Mouse (Mus musculus) heart, postnatal 4 days (tissue): ENCODE data around the gene Lpp. TPM values are rescaled to one million over a fixed set of nuclear protein-coding genes. Genes with fewer than 3 reads are reported as not detected.
"Not testable (repeated sequence)": the region's sequence is repeated elsewhere in the genome, so short reads cannot be mapped to it uniquely, and the experiment has no call there.

Experiments
- DNase-seq: peaks from one replicate; pipeline ENCODE4 v3.0.0; 2021
- microRNA-seq, 2 experiments: library from miRNA; unstranded; fragments of <30 nt; microRNA quantifications; one replicate each; pipeline ENCODE4 v1.2.0; 2021 to 2022
- total RNA-seq, 2 experiments: library from RNA; stranded (reverse); gene quantifications; 2 replicates each; pipeline ENCODE4 v1.2.3; 2021

Gene Lpp
- total RNA-seq, 2 experiments from 2014 or later, result 77.6 to 80.1 TPM

DNA sequence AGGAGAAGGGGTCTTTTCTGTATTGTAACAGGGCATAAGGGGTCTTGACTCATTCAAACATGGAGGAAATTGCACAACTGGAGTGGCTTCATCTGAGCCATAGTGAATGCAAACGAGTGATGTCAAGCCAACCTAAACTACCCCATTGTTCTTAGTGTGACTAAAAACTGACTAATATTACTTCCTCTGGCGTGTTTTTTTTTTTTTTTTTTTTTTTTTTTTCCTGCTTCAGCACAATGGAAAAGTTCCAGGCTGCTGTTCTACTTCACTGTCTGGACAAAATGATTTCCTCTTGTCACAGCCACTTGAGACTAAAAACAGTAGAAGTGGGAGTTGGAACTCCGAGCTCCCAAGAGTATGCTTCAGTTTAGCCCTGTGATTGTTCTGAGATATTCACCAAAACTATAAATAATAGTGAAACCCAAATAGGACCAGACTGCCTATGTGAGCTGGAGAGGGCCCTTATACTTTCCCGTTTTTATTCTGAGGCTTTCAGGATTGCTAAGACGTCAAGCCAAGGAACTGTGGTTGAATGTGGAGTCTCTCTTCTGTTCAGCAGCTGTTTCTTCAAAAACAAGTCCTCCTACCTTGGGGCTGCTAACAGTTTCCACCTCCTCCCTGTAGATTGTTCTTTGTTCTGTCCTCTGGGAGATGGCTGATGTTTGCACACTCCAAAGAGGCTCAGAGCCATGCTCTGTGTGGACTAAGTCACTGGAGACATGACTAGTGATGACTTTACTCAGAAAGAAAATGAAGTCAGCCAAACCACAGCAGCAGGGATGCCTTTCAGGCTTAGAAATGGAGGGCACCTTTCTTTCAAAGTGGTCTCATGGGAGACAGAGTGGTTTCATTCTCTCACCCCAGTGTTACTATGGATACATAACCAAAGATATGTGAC, 617.9 kb downstream of the Lpp start:
- no peak for DNase-seq

DNA sequence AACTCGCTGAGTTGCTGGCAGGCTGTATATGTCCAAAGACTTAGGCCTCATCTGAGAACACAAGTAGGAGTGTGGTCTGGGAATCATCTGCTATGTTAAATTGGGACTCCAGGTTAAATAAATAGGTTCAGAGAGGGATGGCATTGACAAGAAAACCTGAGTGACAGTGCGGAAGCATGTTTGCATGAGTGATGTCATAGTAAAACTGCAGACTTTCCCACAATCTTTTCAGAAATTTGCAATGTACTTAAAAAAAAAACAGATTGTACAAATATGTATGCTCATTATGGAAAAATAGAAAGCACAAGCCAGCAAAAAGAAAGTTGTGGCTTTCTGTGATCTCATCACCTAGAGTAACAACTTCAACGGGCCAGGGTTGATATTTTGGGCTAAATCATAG, 619.6 kb downstream of the Lpp start:
- no peak for DNase-seq

DNA sequence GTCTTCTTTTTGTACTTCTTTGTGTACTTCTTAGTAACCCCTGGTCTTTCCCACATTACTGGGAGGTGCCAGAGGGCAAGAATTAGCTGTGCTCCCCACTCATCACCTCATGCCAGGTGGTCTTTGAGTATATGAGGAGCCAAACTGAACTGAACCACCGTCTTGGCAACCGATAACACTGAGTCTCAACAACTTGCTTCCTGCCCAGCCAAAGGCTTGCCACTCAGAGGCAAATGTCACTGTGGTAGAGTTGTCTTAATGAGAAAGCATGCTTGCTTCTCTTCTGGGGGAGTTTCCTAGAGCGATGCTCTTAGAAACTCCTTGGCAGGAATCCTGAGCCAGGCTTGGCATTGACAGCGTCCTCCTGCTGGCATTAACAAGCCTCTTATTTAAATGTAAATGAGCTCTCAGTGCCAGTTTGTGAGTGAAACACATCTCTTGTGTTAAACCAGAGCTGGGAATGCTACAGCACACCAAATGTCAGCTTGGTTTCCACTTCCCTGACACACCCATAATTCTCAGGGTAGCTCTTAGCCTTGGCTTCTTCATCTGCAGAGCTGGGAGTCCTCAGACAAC, 623.0 kb downstream of the Lpp start:
- DNase-seq, result no peak

DNA sequence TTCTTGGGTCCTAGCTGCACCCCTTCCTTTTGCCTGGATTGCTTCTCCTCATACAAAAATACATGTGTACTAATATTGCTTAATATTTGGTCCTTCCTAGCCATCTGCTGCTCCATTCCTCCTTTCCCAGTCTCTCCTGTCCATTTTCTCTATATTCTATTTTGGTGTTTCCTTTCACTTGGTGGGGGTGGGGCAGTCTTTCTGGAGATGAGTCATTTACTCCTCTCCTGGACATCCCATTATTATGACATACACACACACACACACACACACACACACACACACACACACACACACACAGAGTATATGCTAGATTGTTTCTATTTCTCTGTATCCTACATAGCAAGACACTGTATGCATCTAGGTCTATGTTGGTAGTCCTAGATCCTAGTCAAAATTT, 623.7 kb downstream of the Lpp start:
- no peak for DNase-seq

DNA sequence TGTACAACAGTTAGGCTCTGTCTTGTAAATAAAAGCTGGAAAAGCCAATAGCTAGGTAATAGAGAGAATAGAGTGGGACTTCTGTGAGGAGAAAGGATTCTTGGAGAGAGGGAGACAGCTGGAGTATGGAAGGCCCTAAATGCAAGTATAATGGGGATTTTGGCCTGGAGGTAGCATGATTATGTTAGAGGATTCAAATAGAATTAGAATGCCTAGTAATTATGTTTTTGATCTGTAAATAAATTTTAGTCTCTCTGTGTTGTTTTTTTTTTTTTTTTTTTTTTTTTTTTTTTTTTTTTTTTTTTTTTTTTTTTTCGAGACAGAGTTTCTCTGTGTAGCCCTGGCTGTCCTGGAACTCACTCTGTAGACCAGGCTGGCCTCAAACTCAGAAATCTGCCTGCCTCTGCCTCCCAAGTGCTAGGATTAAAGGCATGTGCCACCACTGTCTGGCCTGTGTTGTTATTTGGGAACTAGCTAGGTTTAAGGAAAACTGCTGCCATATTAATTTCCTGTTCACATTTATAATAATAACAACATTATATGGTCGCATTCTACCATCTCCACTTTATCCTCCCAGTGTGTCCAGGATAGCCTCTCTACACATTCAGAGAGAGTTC, 628.5 kb downstream of the Lpp start:
- not testable (repeated sequence) for DNase-seq

DNA sequence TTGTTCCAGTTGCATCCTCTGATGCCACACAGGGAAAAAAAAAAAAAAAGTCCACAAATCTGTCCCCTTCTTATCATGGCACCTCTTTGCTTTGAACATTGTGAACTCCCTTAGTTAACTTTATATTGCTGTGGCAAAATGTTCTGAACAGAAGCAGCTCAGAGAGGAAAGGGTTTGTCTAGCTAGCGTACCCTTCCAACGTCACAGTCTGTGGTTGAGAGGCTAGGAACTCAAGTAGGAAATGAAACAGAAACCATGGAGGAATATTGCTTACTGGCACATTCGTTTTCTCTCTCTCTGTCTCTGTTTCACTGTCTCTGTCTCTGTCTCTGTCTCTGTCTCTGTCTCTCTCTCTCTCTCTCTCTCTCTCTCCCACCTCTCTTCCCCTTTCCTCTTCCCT, 631.3 kb downstream of the Lpp start:
- no peak for DNase-seq

DNA sequence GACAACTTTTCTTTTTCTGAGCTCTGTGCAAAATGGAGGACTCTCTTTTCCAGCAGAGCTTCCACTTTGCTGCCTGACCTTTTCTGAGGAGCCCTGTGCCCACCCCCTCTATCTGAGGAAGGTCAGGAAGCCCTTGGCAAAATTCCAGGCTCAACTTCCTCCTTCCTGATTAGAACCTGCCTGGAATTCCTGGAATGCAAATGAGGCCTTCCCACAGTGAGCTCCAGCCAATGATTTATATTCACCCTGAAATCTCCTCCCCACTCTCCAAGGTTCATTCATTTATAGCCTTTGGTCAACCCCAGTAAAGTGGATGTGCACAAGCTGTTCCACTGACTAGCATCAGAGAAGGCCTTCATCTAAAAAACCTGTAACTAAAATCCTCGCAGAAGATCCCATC, 632.9 kb downstream of the Lpp start:
- peak; percentile 46 for DNase-seq

DNA sequence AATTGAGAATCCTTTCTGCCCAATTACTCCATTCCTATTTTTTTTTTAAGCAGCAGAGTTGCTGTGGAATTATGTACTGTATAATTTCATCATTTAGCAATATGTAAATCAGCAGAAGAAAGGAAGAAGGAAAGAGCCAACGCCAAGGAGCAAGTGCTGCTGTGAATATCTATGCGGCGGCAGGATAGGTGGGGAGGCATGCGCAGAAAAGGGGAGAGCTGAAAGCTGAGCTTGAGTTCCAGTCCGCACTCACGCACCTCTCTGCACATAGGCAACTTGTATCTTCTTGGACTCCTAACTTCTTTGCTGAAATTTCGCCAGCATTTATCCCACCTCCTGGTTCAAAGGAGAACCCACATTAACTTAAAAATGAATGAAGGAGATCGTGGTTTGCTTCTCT, 636.2 kb downstream of the Lpp start:
- no peak for DNase-seq

DNA sequence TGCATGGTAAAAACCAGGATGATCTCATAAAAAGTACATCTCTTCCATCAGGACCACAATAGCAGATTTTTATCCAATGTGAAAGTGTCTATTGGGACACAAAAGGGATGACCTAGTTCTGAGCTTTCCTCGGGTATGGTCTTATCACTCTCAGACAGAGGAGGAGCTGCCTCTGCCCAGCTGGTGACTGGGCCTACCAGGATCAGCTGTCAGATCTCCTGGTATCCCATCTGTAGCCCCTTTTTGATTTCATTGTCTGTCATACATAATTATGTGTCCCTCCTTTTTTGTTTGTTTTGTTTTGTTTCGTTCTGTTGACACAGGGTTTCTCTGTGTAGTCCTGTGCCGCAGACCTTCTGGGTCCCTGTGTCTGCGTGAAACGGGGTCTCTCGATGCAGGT, 644.1 kb downstream of the Lpp start:
- DNase-seq, result no peak

DNA sequence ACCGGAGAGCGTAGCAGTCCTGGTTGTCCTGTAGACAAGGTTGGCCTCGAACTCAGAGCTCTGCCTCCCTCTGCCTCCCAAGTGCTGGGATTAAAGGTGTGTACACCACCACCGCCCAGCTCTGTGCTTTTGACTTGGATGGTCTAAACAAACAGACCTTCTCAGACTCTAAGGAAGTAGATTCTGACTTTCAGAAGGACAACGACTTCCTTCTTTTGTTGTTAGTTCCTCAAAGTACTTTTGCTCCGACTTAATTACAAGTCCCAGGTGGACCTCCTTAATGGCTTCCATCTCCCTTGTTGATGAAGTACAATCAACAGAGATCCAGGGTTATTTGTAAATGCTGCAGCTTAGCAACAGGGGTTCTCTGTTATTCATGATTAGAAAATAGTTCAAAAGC, 645.2 kb downstream of the Lpp start:
- no peak for DNase-seq

DNA sequence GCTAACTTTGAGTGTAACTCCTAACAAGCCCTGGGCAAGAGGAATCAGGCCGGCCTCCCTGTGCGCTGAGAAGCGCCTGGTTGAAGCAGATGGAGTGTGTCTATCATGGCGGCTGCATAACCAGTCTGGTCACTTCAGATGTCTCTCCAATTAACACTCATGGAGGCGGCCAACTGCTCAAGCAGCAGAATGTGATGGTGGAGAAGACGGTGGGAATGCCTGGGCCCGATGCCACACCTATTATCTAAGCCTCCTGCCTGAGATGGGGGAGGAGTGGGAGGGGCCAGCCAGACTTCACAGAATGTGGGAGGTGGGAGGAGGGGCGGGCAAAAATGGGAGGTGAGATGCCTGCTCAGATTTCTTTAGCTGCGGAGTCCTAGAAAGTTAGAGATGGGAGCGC, 646.6 kb downstream of the Lpp start:
- DNase-seq, result peak; percentile 41

DNA sequence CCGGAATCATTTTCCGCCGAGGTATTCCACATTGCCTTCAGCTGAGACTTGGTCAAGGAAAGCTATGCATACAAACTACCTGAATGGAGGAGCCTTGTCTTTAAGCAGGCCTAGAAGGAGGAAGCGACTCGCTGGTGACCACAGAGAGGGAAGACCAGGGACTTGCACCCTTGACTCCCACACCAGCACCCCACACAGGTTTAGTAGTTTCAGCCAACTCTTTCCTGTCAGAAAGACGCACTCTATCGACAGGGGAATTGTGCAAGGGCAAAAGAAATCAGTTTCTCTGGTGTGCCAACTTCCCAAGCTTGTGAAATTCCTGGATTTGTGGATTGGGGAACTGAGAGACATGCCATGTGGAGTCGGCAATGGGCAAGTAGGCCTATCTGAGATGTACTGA, 647.9 kb downstream of the Lpp start:
- no peak for DNase-seq

DNA sequence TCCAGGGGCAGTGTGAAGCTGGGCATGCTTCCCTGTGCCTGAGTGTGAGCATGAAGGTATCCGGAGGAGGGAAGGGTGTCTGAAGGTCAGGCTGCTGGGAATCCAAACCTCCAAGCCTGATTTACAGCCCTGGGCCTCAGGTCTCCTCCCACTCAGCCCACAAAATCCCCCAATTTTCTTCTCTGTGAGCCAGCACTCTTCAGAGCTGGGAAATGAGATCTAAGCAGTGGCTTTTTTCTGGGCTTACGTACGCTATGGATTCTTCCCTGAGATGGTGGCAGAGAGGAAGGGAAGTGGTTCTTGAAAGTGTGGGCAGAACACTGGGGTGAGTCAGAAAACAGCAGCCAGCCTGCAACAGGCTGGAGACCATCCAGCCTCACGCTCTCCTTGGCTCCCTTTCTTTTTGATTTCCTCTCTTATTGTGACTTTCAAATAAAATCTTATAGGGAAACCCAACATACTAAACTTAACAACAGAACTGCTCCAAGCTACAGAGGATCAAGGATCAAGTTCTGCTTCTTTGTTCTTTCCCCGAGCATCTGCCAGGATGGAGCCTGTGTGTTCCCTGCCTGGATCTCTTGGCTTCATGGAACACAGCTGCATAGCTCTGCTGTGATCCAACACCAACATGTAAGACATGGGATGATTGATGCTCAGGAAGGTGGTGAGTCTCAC, 648.7 kb downstream of the Lpp start:
- DNase-seq, result peak; percentile 37

Small RNA genes lying within 50 kb of the gene (microRNA-seq; reads per million reads assigned to microRNA genes)
- 10,536 to 11,802 reads per million in 2 experiments for gene Mir28a
